Mouse (Mus musculus): ENCODE results near the gene Ckmt1. TPM values are rescaled to one million over a fixed set of nuclear protein-coding genes. Genes with fewer than 3 reads are reported as not detected.

Gene Ckmt1
- 37.0 and 45.0 TPM in 2 replicates for polyA plus RNA-seq (2012; rRNA removed)

DNA sequence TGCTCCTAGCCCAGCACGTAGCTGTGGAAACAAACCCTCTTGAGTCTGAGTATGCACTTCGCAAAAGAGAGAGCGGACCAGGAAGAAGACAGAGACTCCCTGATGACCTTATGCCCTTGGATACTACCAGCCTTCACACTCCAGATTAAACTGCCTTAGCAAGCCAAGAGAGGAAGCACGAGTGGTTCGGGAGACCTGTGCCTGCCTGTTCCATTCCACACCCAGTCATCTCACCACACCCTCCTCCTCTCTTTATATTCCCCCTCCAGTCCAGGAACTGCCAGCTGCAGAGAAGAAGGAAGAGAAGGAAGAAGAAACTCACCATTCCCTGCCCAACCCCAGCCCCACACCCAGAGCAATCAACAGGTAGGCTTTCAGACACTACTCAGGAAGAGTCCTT, at the start of gene Ckmt1:
Ckmt1 (plus strand) TSS at position 221 of the 400 bp plus-strand sequence.

DNA sequence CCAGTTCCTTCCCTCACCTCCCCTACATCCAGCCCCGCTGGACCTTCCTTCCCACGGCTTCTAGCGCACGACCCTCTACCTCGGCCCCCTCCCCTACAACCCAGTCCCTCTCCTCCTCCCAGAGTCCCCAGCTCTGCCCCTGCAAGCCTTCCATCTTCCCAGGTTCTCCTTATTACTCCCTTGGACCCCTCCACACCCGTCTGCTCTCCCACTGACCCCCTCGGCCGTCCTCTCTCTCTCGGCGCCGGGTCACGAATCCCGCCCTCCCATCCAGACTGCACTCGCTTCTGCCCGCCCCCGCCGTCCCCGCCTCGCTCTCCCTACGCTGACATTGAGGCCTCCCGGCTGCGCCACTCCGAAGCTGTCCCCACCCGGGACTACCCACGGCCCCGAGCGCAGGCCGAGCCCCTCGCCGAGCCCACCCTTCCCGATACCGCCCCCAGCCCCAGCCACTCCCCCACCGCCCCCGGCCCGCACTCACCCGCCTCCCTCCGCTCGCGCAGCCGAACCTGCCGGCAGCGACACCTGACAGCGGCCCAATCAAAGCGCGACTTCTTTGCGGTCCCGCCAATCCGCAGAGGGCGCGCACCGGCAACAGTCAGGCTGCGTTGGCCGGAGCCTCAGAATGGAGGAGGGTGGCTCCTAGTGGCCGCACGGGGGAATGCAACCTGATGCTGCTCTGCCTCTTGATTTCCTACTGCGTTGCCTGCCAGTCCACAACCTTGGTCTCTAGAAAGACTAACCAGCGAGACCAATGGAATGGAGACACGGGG, 2.5 kb upstream of the Ckmt1 start, which contains the start of gene Ppip5k1:
Ppip5k1 (minus strand) TSS at position 577 of the 773 bp plus-strand sequence.

DNA sequence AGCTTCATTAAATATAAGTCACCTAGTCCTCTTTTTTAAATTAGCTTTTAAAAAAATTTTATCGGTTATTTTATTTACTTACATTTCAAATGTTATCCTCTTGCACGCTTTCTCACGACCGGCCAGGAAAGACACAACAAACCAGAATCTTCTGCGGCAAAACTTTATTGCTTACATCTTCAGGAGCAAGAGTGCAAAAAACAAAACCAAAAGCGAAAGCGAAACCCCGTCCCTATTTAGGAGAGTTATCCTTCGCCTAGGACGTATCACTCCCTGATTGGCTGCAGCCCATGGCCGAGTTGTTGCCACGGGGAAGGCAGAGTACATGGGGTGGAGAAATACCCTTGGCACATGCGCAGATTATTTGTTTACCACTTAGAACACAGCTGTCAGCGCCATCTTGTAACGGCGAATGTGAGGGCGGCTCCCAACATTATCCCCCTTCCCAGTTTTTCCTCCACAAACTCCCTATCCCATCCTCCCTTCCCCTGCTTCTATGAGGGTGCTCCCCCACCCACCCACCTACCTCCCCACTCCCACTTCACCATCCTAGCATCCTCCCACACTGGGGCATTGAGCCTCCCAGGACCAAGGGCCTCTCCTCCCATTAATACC, 29.6 kb downstream of the Ckmt1 start, which contains the start of gene Strc:
Strc (minus strand) TSS at position 208 of the 615 bp plus-strand sequence.

Other genes starting within 250 kb of the Ckmt1 start
- gene Tgm7, start 247.9 kb upstream of the Ckmt1 start, polyA plus RNA-seq (2012; rRNA removed): 0.11 and 0.12 TPM in 2 replicates
- 23.4 and 26.9 TPM in 2 replicates for gene Adal, start 217.3 kb upstream of the Ckmt1 start, polyA plus RNA-seq (2012; rRNA removed)
- gene Lcmt2, start 217.1 kb upstream of the Ckmt1 start, polyA plus RNA-seq (2012; rRNA removed): 9.2 and 11.1 TPM in 2 replicates
- gene Tubgcp4, start 187.1 kb upstream of the Ckmt1 start, polyA plus RNA-seq (2012; rRNA removed): 52.5 and 55.1 TPM in 2 replicates
- gene Zscan29, start 186.6 kb upstream of the Ckmt1 start, polyA plus RNA-seq (2012; rRNA removed): 7.2 and 7.3 TPM in 2 replicates
- 149 and 152 TPM in 2 replicates for gene Trp53bp1, start 86.3 kb upstream of the Ckmt1 start, polyA plus RNA-seq (2012; rRNA removed)
- 13.2 and 15.6 TPM in 2 replicates for gene Map1a, start 68.1 kb upstream of the Ckmt1 start, polyA plus RNA-seq (2012; rRNA removed)
- 25.1 and 25.2 TPM in 2 replicates for gene Ppip5k1, start 2.3 kb upstream of the Ckmt1 start, polyA plus RNA-seq (2012; rRNA removed)
- 0.01 and 0.06 TPM in 2 replicates for gene Strc, start 29.5 kb downstream of the Ckmt1 start, polyA plus RNA-seq (2012; rRNA removed)
- 130 and 184 TPM in 2 replicates for gene Pdia3, start 56.1 kb downstream of the Ckmt1 start, polyA plus RNA-seq (2012; rRNA removed)
- 6.5 and 6.7 TPM in 2 replicates for gene Catsper2, start 56.1 kb downstream of the Ckmt1 start, polyA plus RNA-seq (2012; rRNA removed)
- 0.29 and 1.2 TPM in 2 replicates for gene Ell3, start 86.6 kb downstream of the Ckmt1 start, polyA plus RNA-seq (2012; rRNA removed)
- 361 and 381 TPM in 2 replicates for gene Serf2, start 91.5 kb downstream of the Ckmt1 start, polyA plus RNA-seq (2012; rRNA removed)
- gene Hypk, start 95.6 kb downstream of the Ckmt1 start, polyA plus RNA-seq (2012; rRNA removed): 35.6 and 40.9 TPM in 2 replicates
- gene Serinc4, start 99.1 kb downstream of the Ckmt1 start, polyA plus RNA-seq (2012; rRNA removed): 6.0 and 7.0 TPM in 2 replicates
- gene Mfap1b, start 116.4 kb downstream of the Ckmt1 start, polyA plus RNA-seq (2012; rRNA removed): 22.8 and 23.3 TPM in 2 replicates
- gene Mfap1a, start 149.0 kb downstream of the Ckmt1 start, polyA plus RNA-seq (2012; rRNA removed): 16.0 and 16.4 TPM in 2 replicates
- gene Wdr76, start 149.0 kb downstream of the Ckmt1 start, polyA plus RNA-seq (2012; rRNA removed): 8.6 and 11.5 TPM in 2 replicates

Data from central nervous system, embryonic 14 days (tissue).